Mouse (Mus musculus): ENCODE data around the gene Dph5.
"Not testable (repeated sequence)": the region's sequence is repeated elsewhere in the genome, so short reads cannot be mapped to it uniquely, and the experiment has no call there.

The Dph5 gene

DNA sequence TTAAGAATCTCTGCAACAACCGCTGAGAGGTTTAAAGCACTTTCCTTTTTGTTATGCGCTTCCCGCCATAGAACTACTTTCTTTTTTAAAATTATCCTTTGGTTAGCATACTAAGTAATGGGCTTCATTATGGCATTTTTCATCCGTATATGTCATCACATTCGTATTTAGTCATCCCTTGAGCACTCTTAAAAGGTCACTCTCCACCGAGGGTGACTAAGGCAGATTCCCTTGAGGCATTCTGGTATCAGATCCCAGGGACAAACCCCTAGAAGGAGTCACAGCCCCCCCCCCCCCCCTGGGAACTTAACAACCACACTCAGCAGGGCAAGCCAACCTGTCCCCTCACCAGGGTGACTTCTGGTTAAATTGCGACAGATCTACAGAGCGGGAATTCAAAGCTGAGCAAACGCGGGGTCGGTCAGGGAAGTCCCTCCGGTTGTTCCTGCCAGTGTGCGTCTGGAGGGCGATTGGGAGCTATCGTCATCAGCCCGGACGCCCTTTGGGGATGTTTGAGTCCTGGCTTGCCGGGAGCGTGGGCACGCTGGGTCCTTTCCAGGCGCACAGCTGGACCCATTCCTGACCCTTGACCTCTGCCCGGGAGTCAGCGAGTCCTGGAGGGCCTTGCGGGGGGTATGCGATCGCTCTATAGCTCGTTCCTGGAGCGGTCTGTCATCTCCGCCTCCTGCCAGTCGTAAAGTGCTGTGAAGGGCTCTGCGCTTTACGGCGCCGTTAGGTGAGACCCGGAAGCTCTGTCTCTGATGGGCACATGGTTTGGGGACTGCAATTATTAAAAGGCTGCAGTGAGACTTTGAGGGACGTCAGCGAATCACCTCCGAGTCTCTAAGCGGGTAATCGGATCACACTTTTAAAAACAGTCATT lies at the start of gene Dph5:
Gene Dph5, plus strand, starts transcription at position 411 of the 883 bp plus-strand sequence.
- peak; percentile 99 for DNase-seq

GRCm38 (mm10) chr3:115844566-115844965 lies 43.1 kb upstream of the Dph5 start:
- peak; percentile 41 for DNase-seq

DNA sequence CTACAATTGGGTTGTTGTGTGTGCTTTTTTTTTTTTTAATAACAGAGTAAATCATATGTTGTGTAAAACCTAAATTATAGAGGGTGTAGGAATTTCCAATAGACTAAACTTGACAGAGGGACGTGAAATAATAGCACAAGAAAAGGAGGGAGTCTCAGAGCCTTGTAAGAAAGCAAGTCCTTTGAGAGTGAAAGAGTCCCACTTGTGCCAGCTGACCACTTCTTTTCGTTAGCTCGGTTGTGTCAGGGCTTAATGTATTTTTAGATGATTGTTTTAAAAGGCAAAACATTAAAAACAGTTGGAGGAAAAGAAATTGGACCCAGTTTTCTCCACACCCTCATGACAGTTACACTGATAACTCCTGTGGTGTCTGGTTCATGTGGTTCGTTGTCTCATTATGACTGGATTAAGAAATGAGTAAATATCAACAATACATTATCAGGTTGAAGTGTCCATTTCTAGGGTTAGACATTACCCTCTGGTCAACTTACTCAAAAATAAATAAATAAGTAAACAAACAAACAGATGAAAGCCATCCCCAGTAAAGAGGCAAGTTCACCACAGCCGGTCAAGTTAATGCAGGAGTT lies 42.5 kb upstream of the Dph5 start:
- DNase-seq = peak; percentile 58

GRCm38 (mm10) chr3:115845724-115846123 lies 41.9 kb upstream of the Dph5 start:
- peak; percentile 82 for DNase-seq

GRCm38 (mm10) chr3:115846153-115846552 lies 41.5 kb upstream of the Dph5 start:
- DNase-seq = peak; percentile 31

DNA sequence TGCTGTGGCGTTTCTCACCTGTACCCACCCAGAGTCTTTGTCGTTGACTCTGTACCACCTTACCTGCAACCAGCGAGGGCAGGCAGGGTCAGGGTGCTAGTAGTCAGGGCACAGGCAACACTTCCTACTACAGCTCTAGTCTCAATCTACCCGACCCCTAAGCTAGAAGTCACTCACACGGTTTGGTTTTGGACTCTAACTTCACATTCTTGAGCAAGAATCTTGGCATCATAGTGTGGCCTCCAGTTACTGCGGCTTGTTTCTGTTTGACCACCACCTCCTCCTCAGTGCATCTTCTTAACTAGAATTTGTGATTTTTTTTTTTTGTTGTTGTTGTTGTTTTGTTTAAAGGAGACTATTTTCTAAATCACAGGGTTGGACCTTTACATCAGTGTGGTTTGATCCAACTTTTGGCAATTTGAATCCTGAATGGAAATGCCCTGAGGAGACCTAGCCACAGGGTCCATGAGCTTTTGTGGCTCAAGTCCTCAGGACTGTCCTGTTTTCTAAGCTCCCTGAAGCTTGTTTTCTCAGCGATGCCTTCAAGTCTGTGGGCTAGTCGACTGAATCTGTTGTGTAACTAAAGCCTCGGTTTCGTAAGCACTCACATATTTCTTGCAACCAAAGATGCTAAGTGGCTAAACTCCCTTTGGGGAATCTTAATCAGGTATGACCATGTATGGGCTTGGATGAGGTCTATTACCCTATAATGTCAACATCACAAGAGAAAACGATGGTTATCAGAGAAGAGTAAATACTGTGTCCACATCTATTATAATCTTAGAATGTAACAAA lies 38.8 kb upstream of the Dph5 start:
- peak; percentile 74 for DNase-seq

DNA sequence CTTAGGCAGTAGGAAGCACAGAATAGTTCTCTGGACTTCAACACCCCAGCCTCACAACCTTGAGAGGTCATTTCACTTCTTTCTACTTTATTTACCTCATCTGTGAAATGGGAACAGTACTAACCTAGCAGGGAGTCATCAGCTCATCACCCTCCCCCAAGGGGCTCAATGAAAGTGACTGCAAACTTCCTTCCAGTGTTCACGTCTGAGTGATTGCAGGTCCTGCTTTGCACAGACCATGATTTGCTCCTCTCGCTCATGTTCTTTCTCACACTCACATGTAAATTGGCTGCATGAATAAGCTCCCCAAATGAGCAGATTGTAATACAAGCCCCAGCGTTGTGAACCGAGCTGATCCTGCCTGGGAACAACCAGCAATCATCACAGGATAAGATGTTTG lies 36.7 kb upstream of the Dph5 start:
- peak; percentile 62 for DNase-seq

DNA sequence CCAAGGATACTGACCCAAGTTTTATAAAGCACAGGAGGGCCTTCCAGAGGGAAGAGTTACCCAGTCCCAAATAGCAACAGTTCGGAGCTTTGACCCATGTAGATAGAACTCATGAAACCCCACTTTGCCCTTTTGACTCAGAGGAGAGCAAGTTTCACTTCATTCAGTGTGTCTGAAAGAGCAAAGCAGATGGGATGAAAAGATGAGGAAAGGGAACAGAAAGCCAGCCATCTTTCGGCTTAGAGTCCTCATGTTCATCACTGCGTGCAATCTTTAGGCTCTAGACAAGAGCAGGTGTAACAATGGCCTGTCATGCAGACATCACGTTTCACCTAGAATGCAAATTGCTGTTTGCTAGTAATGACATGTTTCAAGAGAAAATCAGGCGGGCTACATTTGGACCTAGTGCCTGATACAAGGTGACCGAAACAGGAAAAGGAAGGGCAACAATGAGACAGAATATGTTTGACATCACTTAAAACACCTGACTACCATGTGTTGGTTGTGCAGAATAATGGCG lies 32.9 kb upstream of the Dph5 start:
- DNase-seq = no peak

DNA sequence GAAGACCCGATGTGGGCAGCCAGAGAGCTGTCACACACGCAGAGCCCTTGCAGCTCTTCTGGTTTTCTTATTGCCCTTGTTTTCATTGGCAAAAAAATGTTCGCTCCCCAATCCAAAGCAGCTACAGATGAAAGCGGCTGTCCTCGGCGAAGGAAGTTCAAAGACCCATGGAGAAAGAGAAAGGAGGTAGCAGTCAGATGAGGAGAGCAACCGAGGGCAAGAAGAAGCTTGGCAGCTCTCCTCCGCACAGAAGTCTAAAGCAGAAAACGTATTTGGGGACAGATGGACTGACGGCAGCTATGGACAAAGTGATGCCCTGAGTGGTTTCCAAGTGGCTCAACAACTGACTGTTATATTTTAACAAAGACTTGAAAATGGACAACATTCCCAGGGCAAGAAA lies 32.1 kb upstream of the Dph5 start:
- peak; percentile 81 for DNase-seq

- DNase-seq = no peak
Observed at GRCm38 (mm10) chr3:115856484-115857022, 31.1 kb upstream of the Dph5 start.

- DNase-seq = peak; percentile 60
Observed at GRCm38 (mm10) chr3:115857436-115857835, 30.2 kb upstream of the Dph5 start.

DNA sequence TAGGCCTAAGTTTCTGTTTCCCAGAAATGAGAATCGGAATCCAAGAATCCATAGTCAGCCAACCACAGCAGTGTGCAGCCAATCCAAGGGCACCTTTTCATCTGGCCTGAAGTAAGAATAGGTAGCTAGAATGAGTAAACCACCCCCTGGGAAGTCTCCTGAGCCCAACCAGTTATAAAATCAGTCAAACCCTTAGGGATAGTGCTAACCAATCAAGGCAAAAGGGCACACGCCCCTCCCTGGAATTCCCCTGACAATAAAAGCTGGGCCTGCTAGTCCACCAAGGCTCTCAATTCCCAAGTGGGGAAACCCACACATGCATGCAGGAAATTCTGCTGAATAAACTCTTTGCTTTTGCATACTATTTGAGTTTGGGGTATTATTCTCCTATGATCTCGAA lies 28.8 kb upstream of the Dph5 start:
- DNase-seq = peak; percentile 73

GRCm38 (mm10) chr3:115860780-115861179 lies 26.9 kb upstream of the Dph5 start:
- DNase-seq = not testable (repeated sequence)

GRCm38 (mm10) chr3:115863487-115863886 lies 24.1 kb upstream of the Dph5 start:
- peak; percentile 14 for DNase-seq

GRCm38 (mm10) chr3:115867150-115867549 lies 20.5 kb upstream of the Dph5 start:
- DNase-seq = peak; percentile 74

DNA sequence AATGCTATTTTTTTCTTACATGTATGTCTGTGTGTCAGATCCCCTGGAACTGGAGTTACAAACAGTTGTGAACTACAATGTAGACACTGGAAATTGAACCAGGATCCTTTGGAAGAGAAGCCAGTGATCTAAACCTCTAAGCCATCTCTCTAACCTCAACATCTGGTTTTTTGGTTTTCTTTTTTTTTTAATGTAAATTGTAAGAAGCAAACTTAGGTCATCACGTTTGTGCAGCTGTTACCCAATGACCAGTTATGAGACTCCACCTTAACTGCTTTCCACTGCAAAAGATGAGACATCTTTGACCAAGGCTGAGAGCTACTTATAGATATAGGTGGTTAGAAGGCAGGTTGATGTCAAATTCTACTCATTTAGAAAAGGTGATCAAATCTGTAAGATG lies 19.7 kb upstream of the Dph5 start:
- no peak for DNase-seq

DNA sequence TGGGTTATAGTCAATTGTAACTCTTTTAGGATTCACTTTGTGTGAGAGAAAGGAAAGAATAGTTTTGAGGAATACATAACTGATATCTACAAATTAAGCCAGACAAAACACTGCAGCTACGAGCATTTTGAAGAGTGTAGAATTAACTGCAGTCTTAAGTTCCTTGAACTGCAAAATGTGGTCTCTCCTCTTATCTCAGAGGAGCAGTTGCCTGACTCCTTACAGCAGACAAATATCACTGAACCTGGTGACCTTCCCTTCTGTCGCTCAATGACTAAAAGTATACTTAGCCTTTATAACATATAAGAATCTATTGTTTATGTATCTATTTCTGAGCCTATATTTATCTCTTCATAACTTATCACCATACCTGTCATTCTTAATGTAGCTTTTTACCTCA lies 18.3 kb upstream of the Dph5 start:
- no peak for DNase-seq

- DNase-seq = peak; percentile 70
Observed at GRCm38 (mm10) chr3:115875551-115875950, 12.1 kb upstream of the Dph5 start.

GRCm38 (mm10) chr3:115877133-115877532 lies 10.5 kb upstream of the Dph5 start:
- DNase-seq = no peak

DNA sequence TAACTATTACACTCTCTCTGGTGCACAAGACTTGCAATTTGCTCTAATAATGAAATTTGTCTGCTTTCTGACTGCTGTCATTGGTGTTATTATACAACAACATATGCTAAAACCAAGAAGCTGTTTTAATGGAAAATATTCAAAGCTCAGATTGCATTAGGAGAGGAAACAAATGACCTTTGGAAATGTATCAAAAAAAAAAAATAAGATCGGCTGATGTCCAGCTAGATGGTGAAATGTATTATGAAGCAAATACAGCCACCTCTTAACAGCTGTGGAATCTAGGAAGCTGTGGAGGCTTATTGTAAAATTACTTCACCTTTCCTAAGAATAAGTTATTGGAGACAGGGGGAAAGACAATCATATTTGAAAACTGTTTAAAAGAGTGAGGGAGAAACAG lies 3.6 kb upstream of the Dph5 start:
- DNase-seq = no peak

DNA sequence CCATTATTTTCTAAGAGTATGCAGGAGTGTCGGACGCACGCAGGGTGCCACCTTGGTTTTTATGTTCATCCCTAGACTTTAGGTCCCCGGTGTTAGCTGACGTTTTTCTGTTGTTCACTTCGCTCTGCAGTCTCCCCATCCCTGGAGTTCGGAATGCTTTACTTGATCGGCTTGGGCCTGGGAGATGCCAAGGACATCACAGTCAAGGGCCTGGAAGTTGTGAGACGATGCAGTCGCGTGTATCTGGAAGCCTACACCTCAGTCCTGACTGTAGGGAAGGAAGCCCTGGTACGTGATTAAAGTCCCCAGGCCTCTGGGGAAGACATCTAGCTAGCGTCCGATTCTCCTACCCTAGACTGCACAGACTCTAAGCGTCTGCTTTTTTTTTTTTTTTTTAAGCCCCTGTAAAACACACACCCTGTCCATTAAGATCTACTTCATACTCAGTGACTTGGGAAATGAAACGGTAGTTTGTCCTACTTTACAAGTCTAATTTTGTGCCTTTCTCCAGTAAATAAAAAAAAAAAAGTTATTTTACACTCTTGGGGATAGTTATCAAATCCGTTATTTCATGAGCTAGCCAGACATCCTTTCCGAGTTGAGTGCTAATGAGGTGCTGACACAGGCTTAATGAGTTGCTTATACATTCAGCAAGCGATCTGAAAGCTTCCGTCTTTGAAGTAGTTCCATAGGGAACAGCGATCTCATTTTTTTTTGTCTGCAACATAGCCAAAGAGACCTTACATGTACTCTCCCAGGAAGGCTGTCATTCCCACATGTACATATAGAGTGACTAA lies 871 bp downstream of the Dph5 start:
- DNase-seq = no peak

- DNase-seq = no peak
Observed at GRCm38 (mm10) chr3:115892341-115892740, 4.7 kb downstream of the Dph5 start.
